Comparison of ENCODE assay signal across 8 mouse cellular contexts in genomic region chr2:30981790-30982513, GRCm38 (mm10). TPM values are rescaled to one million over a fixed set of nuclear protein-coding genes. Genes with fewer than 3 reads are reported as not detected.
DNase-seq lines count a peak whose midpoint lies in the region; ATAC-seq lines count a peak whose summit lies in the region.

Gene BC005624 (minus strand): TSS chr2:30982201.
Gene Usp20 (plus strand): TSS chr2:30982279.

- DNase-seq in c-Kit-negative CD71-positive TER-119-positive erythroid progenitor cells, embryonic 14.5 days (ENCODE audit: low read depth, low spot score): peak; percentile 99
- DNase-seq in fibroblast of lung, adult 2 months (ENCODE audit: low read depth): peak; percentile 100
- DNase-seq in kidney, postnatal 14 days: peak; percentile 100
- peak; percentile 100 for DNase-seq in liver, embryonic 13.5 days
- DNase-seq in neural tube, embryonic 10.5 days (ENCODE audit: extremely low spot score, low spot score): peak; percentile 99

- H3K4me3 ChIP-seq in heart, embryonic 14.5 days (ENCODE audit: control insufficient read depth in 1 of 2, insufficient read depth in 1 of 2, low read depth in 1 of 2, low read length in 2 of 2): peak within 1 kb of the TSS; percentile 75 to 92
- peak within 1 kb of the TSS; percentile 79 for H3K4me3 ChIP-seq in liver, embryonic 13.5 days (replicated peaks)
- H3K4me3 ChIP-seq in stomach, embryonic 16.5 days (replicated peaks; ENCODE audit: low read length): peak within 1 kb of the TSS; percentile 89

- H3K4me2 ChIP-seq in heart, embryonic 14.5 days (ENCODE audit: low read length): peak within 1 kb of the TSS; percentile 86
- peak within 1 kb of the TSS; percentile 93 for H3K4me2 ChIP-seq in liver, embryonic 13.5 days
- H3K4me2 ChIP-seq in stomach, embryonic 16.5 days (ENCODE audit: low read depth, low read length): peak within 1 kb of the TSS; percentile 94

- peaks cover 30% of the 10 kb centered on the region for H3K36me3 ChIP-seq in heart, embryonic 14.5 days (ENCODE audit: control insufficient read depth, insufficient read depth, low read length)
- peaks cover 28% of the 10 kb centered on the region for H3K36me3 ChIP-seq in liver, embryonic 13.5 days
- 0 out of 2 replicates have a peak, but pooled peaks cover 6% of the 10 kb centered on the region for H3K36me3 ChIP-seq in stomach, embryonic 16.5 days (ENCODE audit: control insufficient read depth, insufficient read depth, low read length)

- no peaks in the 10 kb centered on the region for H3K27me3 ChIP-seq in heart, embryonic 14.5 days (ENCODE audit: control insufficient read depth, insufficient read depth, low read length)
- H3K27me3 ChIP-seq in liver, embryonic 13.5 days: no peaks in the 10 kb centered on the region
- no peaks in the 10 kb centered on the region for H3K27me3 ChIP-seq in stomach, embryonic 16.5 days (ENCODE audit: control insufficient read depth, insufficient read depth, low read length)

- under 1% methylated on average over 64 of the region's 66 CpGs for WGBS in heart, embryonic 14.5 days
- under 1% methylated on average over 66 of the region's 66 CpGs for WGBS in liver, embryonic 13.5 days (ENCODE audit: insufficient replicate concordance)
- under 1% methylated on average over 66 of the region's 66 CpGs for WGBS in stomach, embryonic 16.5 days

- H3K9ac ChIP-seq in heart, embryonic 14.5 days (ENCODE audit: low read length): peak within 1 kb of the TSS; percentile 81
- peak within 1 kb of the TSS; percentile 82 for H3K9ac ChIP-seq in liver, embryonic 13.5 days
- H3K9ac ChIP-seq in stomach, embryonic 16.5 days (ENCODE audit: low read length): peak within 1 kb of the TSS; percentile 82

- ATAC-seq in CD4-positive, CD25-positive, alpha-beta regulatory T cell, adult 4 months: peak; percentile 97
- ATAC-seq in heart, embryonic 14.5 days (ENCODE audit: insufficient number of reproducible peaks, insufficient read depth, low FRiP score, low read depth): peak; percentile 97
- ATAC-seq in liver, embryonic 13.5 days (ENCODE audit: low read depth): peak; percentile 96
- peak; percentile 99 for ATAC-seq in stomach, embryonic 16.5 days (ENCODE audit: insufficient read depth, low FRiP score)

- no peaks in the 10 kb centered on the region for H3K9me3 ChIP-seq in heart, embryonic 14.5 days (ENCODE audit: control insufficient read depth, low read length)
- H3K9me3 ChIP-seq in liver, embryonic 13.5 days (replicated peaks): no peaks in the 10 kb centered on the region
- H3K9me3 ChIP-seq in stomach, embryonic 16.5 days (replicated peaks; ENCODE audit: control insufficient read depth, low read length): no peaks in the 10 kb centered on the region

- peaks cover 11 to 24% of the 10 kb centered on the region in 2 experiments; a peak in 3 of 4 replicates for H3K4me1 ChIP-seq in heart, embryonic 14.5 days (ENCODE audit: control insufficient read depth in 2 of 2, insufficient read depth in 2 of 2, low read length in 2 of 2)
- H3K4me1 ChIP-seq in liver, embryonic 13.5 days (replicated peaks): peaks cover 48% of the 10 kb centered on the region
- H3K4me1 ChIP-seq in stomach, embryonic 16.5 days (ENCODE audit: control insufficient read depth, insufficient read depth, low read length): peaks cover 9% of the 10 kb centered on the region

- H3K27ac ChIP-seq in heart, embryonic 14.5 days (replicated peaks in 1 of 2; ENCODE audit: control insufficient read depth in 1 of 2, insufficient read depth in 1 of 2, low read depth in 2 of 2, low read length in 2 of 2): peak within 1 kb of the TSS; percentile 49 to 64
- H3K27ac ChIP-seq in liver, embryonic 13.5 days: peak within 1 kb of the TSS; percentile 75
- peak within 1 kb of the TSS; percentile 68 for H3K27ac ChIP-seq in stomach, embryonic 16.5 days (ENCODE audit: low read length)

RNA-seq across cellular contexts. Expression of gene BC005624, which starts in this region (rescaled TPM):
- polyA plus RNA-seq in CD4-positive, CD25-positive, alpha-beta regulatory T cell, adult 4 months (2017; shearing (Covaris generic)): 100 to 1,000 TPM in 1 of 2 experiments, 10 to 100 TPM in 1; 86.1 to 107 TPM
- polyA plus RNA-seq in heart, embryonic 14.5 days (2014; fragmentation: Nextera tagmentation; extraction: Ambion mirVana): 30.8 and 32.9 TPM in 2 replicates
- polyA plus RNA-seq in liver, embryonic 13.5 days (2015; fragmentation: Nextera tagmentation; extraction: Ambion mirVana): 34.6 and 37.8 TPM in 2 replicates
- polyA plus RNA-seq in stomach, embryonic 16.5 days (2015; fragmentation: Nextera tagmentation; extraction: Ambion mirVana): 54.6 and 56.2 TPM in 2 replicates

RNA-seq across cellular contexts. Expression of gene Usp20, which starts in this region (rescaled TPM):
- polyA plus RNA-seq in CD4-positive, CD25-positive, alpha-beta regulatory T cell, adult 4 months (2017; shearing (Covaris generic)): 10 to 100 TPM; 11.0 to 25.8 TPM
- 34.4 and 35.6 TPM in 2 replicates for polyA plus RNA-seq in heart, embryonic 14.5 days (2014; fragmentation: Nextera tagmentation; extraction: Ambion mirVana)
- polyA plus RNA-seq in liver, embryonic 13.5 days (2015; fragmentation: Nextera tagmentation; extraction: Ambion mirVana): 4.7 and 5.0 TPM in 2 replicates
- polyA plus RNA-seq in stomach, embryonic 16.5 days (2015; fragmentation: Nextera tagmentation; extraction: Ambion mirVana): 22.0 and 23.8 TPM in 2 replicates

Comparison
In these comparisons a context has a peak if more than half of its experiments do, and no peak if none do; other contexts are left out.
1. Peak in every context shown above with its lines: DNase-seq, ATAC-seq, H3K4me3 ChIP-seq and H3K27ac ChIP-seq.